Mouse (Mus musculus): ENCODE measurements around the gene Ctnna2. TPM values are rescaled to one million over a fixed set of nuclear protein-coding genes. Genes with fewer than 3 reads are reported as not detected.

Gene Ctnna2
- polyA plus RNA-seq, 1 experiment from 2014 or later: 4.9 TPM

GRCm38 (mm10) chr6:77265163-77265562 lies 714.3 kb downstream of the Ctnna2 start:
- Histone ChIP-seq H3K27me3 (no peaks in the 10 kb centered on the region), H3K4me1 (no peaks in the 10 kb centered on the region), H3K4me2 (replicated peaks) (no peak overlapping the region), H3K4me3 (replicated peaks) (no peak overlapping the region), H3K36me3 (no peaks in the 10 kb centered on the region), H3K27ac (replicated peaks) (no peak overlapping the region), H3K9ac (no peak overlapping the region), H3K9me3 (replicated peaks) (no peaks in the 10 kb centered on the region)
- no peak for ATAC-seq (ENCODE audit: insufficient number of reproducible peaks, low FRiP score, low TSS enrichment, low read depth)
- 17% methylated on average over 3 of the region's 3 CpGs for WGBS

- no peak overlapping the region for H3K27ac ChIP-seq (replicated peaks)
- H3K4me2 ChIP-seq (replicated peaks): no peak overlapping the region
- no peak for ATAC-seq (ENCODE audit: insufficient number of reproducible peaks, low FRiP score, low TSS enrichment, low read depth)
- H3K4me1 ChIP-seq: no peaks in the 10 kb centered on the region
- no peak overlapping the region for H3K4me3 ChIP-seq (replicated peaks)
- 37% methylated on average over 7 of the region's 7 CpGs for WGBS
- no peaks in the 10 kb centered on the region for H3K36me3 ChIP-seq
- no peak overlapping the region for H3K9ac ChIP-seq
- no peaks in the 10 kb centered on the region for H3K9me3 ChIP-seq (replicated peaks)
- H3K27me3 ChIP-seq: no peaks in the 10 kb centered on the region
These were observed 722.0 kb downstream of the Ctnna2 start for GRCm38 (mm10) chr6:77257358-77258105.

GRCm38 (mm10) chr6:77256348-77256747 lies 723.2 kb downstream of the Ctnna2 start:
- no peaks in the 10 kb centered on the region for H3K4me1 ChIP-seq
- ATAC-seq (ENCODE audit: insufficient number of reproducible peaks, low FRiP score, low TSS enrichment, low read depth): no peak
- H3K9me3 ChIP-seq (replicated peaks): no peaks in the 10 kb centered on the region
- no peak overlapping the region for H3K4me3 ChIP-seq (replicated peaks)
- no peak overlapping the region for H3K27ac ChIP-seq (replicated peaks)
- no peak overlapping the region for H3K4me2 ChIP-seq (replicated peaks)
- H3K27me3 ChIP-seq: no peaks in the 10 kb centered on the region
- 88% methylated on average over 4 of the region's 4 CpGs for WGBS
- H3K9ac ChIP-seq: no peak overlapping the region
- H3K36me3 ChIP-seq: no peaks in the 10 kb centered on the region

DNA sequence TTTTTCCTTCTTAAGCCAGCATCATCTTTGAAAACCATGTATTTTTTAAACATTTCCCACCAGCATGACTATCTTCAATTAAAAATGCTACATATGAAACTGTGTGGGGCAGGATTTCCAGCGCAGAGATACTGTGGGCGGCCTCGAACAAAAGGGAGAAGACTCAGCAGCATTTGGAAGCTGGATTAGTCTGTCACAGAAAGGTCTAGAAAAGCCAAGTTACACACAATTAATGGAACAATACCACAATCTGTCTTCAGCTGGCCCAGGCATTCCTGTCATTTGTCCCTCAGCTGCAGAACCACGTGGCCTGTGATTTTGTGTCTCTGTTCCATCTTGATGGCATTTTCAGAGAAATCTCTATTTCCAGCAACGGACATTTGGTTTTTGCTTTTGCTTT lies 726.0 kb downstream of the Ctnna2 start:
- Histone ChIP-seq H3K9me3 (replicated peaks) (no peaks in the 10 kb centered on the region), H3K4me1 (no peaks in the 10 kb centered on the region), H3K4me3 (replicated peaks) (no peak overlapping the region), H3K27me3 (no peaks in the 10 kb centered on the region), H3K36me3 (no peaks in the 10 kb centered on the region), H3K4me2 (replicated peaks) (no peak overlapping the region), H3K9ac (no peak overlapping the region), H3K27ac (replicated peaks) (no peak overlapping the region)
- 82% methylated on average over 5 of the region's 5 CpGs for WGBS
- no peak for ATAC-seq (ENCODE audit: insufficient number of reproducible peaks, low FRiP score, low TSS enrichment, low read depth)

GRCm38 (mm10) chr6:77243541-77244231 lies 735.8 kb downstream of the Ctnna2 start:
- H3K27me3 ChIP-seq: peaks cover 22% of the 10 kb centered on the region

DNA sequence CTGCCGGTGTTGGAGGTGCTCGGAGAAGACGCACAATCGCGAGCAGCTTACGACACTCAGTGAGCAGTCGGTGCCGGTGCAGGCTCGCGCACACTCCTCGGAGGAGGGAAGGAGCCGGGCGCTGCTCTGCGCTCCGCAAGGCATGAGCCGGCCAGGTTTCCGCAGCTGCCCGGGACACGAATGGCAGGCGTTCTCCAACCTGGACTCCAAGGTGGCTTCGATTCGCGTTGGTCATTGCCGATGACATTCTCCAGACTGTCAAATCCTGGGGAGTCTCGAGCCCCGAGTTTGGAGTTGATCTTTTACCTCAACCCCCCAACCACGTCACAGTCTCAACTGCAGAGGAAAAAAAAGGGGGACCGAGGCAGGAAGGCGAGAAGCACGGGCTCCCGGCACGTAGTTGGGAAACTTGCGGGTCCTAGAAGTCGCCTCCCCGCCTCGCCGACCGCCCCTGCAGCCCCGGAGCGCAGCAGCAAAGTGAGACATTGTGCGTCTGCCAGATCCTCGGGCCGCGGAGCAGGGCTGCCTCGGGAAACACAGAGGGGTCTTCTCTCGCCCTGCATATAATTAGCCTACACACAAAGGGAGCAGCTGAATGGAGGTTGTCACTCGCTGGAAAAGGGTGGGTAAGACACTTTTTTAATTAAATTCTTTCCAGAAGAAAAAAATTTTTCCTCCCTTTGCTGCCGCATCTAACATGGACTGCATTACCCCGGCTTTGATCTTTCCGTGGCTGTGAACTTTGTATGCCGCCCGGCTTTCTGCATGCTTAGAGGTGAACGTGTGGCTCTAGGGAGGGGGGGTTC lies 736.7 kb downstream of the Ctnna2 start, which contains the start of gene Lrrtm1:
Gene Lrrtm1, plus strand, starts transcription at position 89 of the 806 bp plus-strand sequence.
- ATAC-seq (ENCODE audit: insufficient number of reproducible peaks, low FRiP score, low TSS enrichment, low read depth): peak; percentile 89

More at GRCm38 (mm10) chr6:77243541-77244231, 735.8 kb downstream of the Ctnna2 start:
- H3K9ac ChIP-seq: peak overlapping the region; percentile 18; the same call in 1 of the 2 replicates
- peaks cover 16% of the 10 kb centered on the region for H3K4me1 ChIP-seq
- H3K9me3 ChIP-seq (replicated peaks): no peaks in the 10 kb centered on the region
- H3K4me2 ChIP-seq (replicated peaks): peak overlapping the region; percentile 98
- no peak overlapping the region for H3K27ac ChIP-seq (replicated peaks)
- H3K36me3 ChIP-seq: no peaks in the 10 kb centered on the region
- H3K4me3 ChIP-seq (replicated peaks): peak overlapping the region; percentile 55
- peak; percentile 34; the same call in 1 of the 2 replicates for ATAC-seq (ENCODE audit: insufficient number of reproducible peaks, low FRiP score, low TSS enrichment, low read depth)
- WGBS: under 1% methylated on average over 43 of the region's 43 CpGs

GRCm38 (mm10) chr6:77240426-77240825 lies 739.1 kb downstream of the Ctnna2 start:
- Histone ChIP-seq H3K4me2 (replicated peaks) (no peak overlapping the region), H3K27ac (replicated peaks) (no peak overlapping the region), H3K4me3 (replicated peaks) (no peak overlapping the region), H3K4me1 (peaks cover 16% of the 10 kb centered on the region), H3K36me3 (no peaks in the 10 kb centered on the region), H3K27me3 (peaks cover 19% of the 10 kb centered on the region), H3K9ac (no peak overlapping the region), H3K9me3 (replicated peaks) (no peaks in the 10 kb centered on the region)
- 36% methylated on average over 1 of the region's 1 CpGs for WGBS
- ATAC-seq (ENCODE audit: insufficient number of reproducible peaks, low FRiP score, low TSS enrichment, low read depth): no peak

More for the DNA sequence above, 736.7 kb downstream of the Ctnna2 start, which contains the start of gene Lrrtm1:
- Histone ChIP-seq H3K4me3 (replicated peaks) (peak within 1 kb of the TSS; percentile 55), H3K27ac (replicated peaks) (peak within 1 kb of the TSS; percentile 44; the same call in 1 of the 2 replicates), H3K9ac (peak within 1 kb of the TSS; percentile 39), H3K4me2 (replicated peaks) (peak within 1 kb of the TSS; percentile 98), H3K4me1 (peaks cover 16% of the 10 kb centered on the region), H3K27me3 (peaks cover 22% of the 10 kb centered on the region), H3K9me3 (replicated peaks) (no peaks in the 10 kb centered on the region), H3K36me3 (no peaks in the 10 kb centered on the region)
- WGBS: under 1% methylated on average over 53 of the region's 53 CpGs

DNA sequence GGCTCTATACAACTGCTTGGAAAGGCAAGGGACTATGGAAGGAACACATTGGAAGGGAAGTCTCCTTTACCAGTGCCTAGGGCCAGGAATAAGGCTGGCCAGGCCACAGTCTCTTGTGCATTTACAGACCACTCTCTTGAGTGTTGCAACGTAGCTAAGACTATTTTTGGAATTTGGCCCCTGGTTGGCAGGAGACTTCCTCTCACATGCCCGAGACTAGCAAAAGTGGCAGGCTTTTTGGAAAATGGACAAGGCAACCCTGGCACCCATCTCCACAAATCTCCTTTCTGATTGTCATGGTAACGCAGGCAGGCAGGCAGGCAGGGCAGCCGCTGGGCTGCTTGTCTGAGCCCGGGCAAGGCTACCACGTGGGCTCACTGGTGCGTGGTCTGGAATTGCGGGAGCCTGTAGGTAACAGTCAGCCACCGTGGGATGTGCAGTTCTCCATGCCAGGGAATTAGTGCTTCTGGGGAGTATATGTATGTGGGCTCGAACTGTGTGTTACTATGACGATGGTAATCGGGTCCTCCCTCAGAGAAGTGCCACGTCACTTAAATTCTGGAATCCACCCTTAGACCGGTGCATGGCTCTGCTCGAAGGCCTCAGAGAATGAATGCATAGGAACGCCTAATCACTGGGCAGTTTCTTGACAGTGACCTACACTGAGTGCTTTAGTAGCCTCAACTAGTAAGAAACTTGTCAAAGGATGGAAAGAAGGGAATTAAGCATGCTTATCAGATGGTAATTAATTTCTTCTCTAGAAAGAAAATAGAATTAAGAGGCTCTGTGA lies 756.5 kb downstream of the Ctnna2 start:
- no peak overlapping the region for H3K4me2 ChIP-seq (replicated peaks)
- H3K9me3 ChIP-seq (replicated peaks): no peaks in the 10 kb centered on the region
- no peak for ATAC-seq (ENCODE audit: insufficient number of reproducible peaks, low FRiP score, low TSS enrichment, low read depth)
- H3K9ac ChIP-seq: no peak overlapping the region
- no peak overlapping the region for H3K27ac ChIP-seq (replicated peaks)
- no peaks in the 10 kb centered on the region for H3K27me3 ChIP-seq
- 64% methylated on average over 16 of the region's 16 CpGs for WGBS
- no peaks in the 10 kb centered on the region for H3K4me1 ChIP-seq
- no peak overlapping the region for H3K4me3 ChIP-seq (replicated peaks)
- no peaks in the 10 kb centered on the region for H3K36me3 ChIP-seq

DNA sequence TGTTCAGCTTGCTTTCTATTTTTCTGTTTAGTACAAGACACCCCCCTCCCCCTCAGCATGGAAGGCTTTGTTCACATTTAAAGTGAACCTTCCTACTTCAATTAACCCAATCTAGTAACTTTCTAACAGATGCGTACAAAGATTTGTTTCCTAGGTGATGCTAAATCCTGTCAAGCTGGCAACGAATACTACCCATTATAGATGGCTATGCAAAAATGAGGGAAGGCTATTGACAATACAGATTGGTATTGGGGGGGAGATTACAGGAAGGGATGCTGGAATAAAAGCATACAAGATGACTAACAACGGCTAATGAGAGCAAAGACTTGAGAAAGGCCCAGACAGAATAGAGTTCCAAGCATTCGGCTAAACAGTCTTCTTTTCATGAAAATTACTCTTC lies 758.7 kb downstream of the Ctnna2 start:
- H3K27ac ChIP-seq (replicated peaks): no peak overlapping the region
- H3K4me3 ChIP-seq (replicated peaks): no peak overlapping the region
- no peaks in the 10 kb centered on the region for H3K36me3 ChIP-seq
- no peak for ATAC-seq (ENCODE audit: insufficient number of reproducible peaks, low FRiP score, low TSS enrichment, low read depth)
- H3K4me1 ChIP-seq: no peaks in the 10 kb centered on the region
- no peaks in the 10 kb centered on the region for H3K27me3 ChIP-seq
- H3K9ac ChIP-seq: no peak overlapping the region
- no peak overlapping the region for H3K4me2 ChIP-seq (replicated peaks)
- H3K9me3 ChIP-seq (replicated peaks): no peaks in the 10 kb centered on the region
- 77% methylated on average over 4 of the region's 4 CpGs for WGBS

GRCm38 (mm10) chr6:77218875-77219274 lies 760.6 kb downstream of the Ctnna2 start:
- H3K4me3 ChIP-seq (replicated peaks): no peak overlapping the region

More at GRCm38 (mm10) chr6:77218875-77219274, 760.6 kb downstream of the Ctnna2 start:
- H3K27me3 ChIP-seq: no peaks in the 10 kb centered on the region
- H3K4me1 ChIP-seq: peaks cover 3% of the 10 kb centered on the region; the same call in 1 of the 2 replicates
- H3K9me3 ChIP-seq (replicated peaks): no peaks in the 10 kb centered on the region
- H3K9ac ChIP-seq: no peak overlapping the region
- H3K36me3 ChIP-seq: no peaks in the 10 kb centered on the region
- no peak overlapping the region for H3K27ac ChIP-seq (replicated peaks)
- no peak for ATAC-seq (ENCODE audit: insufficient number of reproducible peaks, low FRiP score, low TSS enrichment, low read depth)
- H3K4me2 ChIP-seq (replicated peaks): no peak overlapping the region

Data from embryonic facial prominence, embryonic 15.5 days (tissue).